Comparison of ENCODE assay signal across 20 mouse cellular contexts in the genomic region with DNA sequence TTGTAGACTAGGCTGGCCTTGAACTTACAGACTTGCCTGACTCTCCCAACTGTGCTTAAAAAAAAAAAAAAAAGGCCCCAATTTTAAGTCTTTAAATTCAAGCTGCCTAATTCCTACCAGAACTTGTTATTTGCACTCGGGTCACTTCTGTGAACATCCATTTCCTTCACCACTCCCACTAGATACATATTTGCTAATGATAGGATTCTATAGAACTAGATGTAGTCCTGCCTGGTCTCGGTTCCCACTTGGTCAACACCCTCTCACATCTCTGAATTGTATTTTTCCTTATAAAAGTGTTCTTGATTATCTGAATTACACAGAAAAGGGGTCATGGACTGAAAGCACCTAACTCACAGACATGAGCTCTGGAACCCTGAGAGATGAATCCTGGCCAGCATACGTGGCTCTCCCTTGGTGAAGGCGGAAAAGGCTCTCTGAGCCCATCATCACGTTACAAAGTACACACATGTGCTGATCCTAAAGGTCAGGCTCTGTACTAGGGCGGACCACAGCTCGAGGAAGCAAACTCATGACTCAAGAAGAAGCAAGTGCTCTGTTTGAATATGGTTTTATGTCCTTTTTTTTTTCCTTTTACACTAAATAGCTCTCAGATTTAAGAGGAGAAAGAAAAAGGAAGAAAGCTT. TPM values are rescaled to one million over a fixed set of nuclear protein-coding genes. Genes with fewer than 3 reads are reported as not detected.
DNase-seq lines count a peak whose midpoint lies in the region; ATAC-seq and TF ChIP-seq lines count a peak whose summit lies in the region.
"Had no signal": no experiment of that assay in that cellular context is flagged by ENCODE, and none has a peak within 500 bp of the region (broad histone marks: within the 10 kb centered on the region; RNA-seq: fewer than 3 reads in every experiment).

No protein-coding gene starts in this region.

- peak overlapping the region; percentile 67 for H3K27ac ChIP-seq in forebrain, embryonic 15.5 days (replicated peaks)
- H3K27ac ChIP-seq in forebrain, embryonic 12.5 days = no peak overlapping the region
- peak overlapping the region; percentile 46; the same call in 1 of the 2 replicates for H3K27ac ChIP-seq in intestine, embryonic 16.5 days (ENCODE audit: low read length)
- H3K27ac ChIP-seq in intestine, embryonic 15.5 days = no peak overlapping the region
- H3K27ac ChIP-seq in stomach, embryonic 16.5 days (ENCODE audit: low read length) = peak overlapping the region; percentile 84
- H3K27ac ChIP-seq: embryonic facial prominence, embryonic 15.5 days; heart, adult 2 months; heart, embryonic 15.5 days; hindbrain, embryonic 14.5 days had no signal

- H3K4me2 ChIP-seq in forebrain, embryonic 15.5 days (replicated peaks) = no peak overlapping the region
- no peak overlapping the region for H3K4me2 ChIP-seq in forebrain, embryonic 12.5 days
- no peak overlapping the region for H3K4me2 ChIP-seq in intestine, embryonic 16.5 days (ENCODE audit: low read depth, low read length)
- no peak overlapping the region for H3K4me2 ChIP-seq in intestine, embryonic 15.5 days (replicated peaks)
- H3K4me2 ChIP-seq in myocyte (ENCODE audit: low read depth) = peak overlapping the region; percentile 42
- H3K4me2 ChIP-seq in stomach, embryonic 16.5 days (ENCODE audit: low read depth, low read length) = no peak overlapping the region
- H3K4me2 ChIP-seq: embryonic facial prominence, embryonic 15.5 days; heart, embryonic 11.5 days; heart, embryonic 15.5 days; hindbrain, embryonic 14.5 days had no signal

- no peak overlapping the region for H3ac ChIP-seq in myocyte (ENCODE audit: control insufficient read depth, insufficient read length)

- H3K4me3 ChIP-seq in forebrain, embryonic 15.5 days = no peak overlapping the region
- H3K4me3 ChIP-seq in forebrain, embryonic 12.5 days (replicated peaks) = no peak overlapping the region
- H3K4me3 ChIP-seq in intestine, embryonic 16.5 days (ENCODE audit: low read length) = no peak overlapping the region
- no peak overlapping the region for H3K4me3 ChIP-seq in intestine, embryonic 15.5 days (replicated peaks)
- H3K4me3 ChIP-seq in myocyte = no peak overlapping the region
- H3K4me3 ChIP-seq in stomach, embryonic 16.5 days (replicated peaks; ENCODE audit: low read length) = no peak overlapping the region
- H3K4me3 ChIP-seq: embryonic facial prominence, embryonic 15.5 days; erythroblast, embryonic 14.5 days; heart, adult 2 months; heart, embryonic 15.5 days had no signal

- H3K79me2 ChIP-seq in myocyte (ENCODE audit: control insufficient read depth, insufficient read depth) = peaks cover 5% of the 10 kb centered on the region

- ATAC-seq in forebrain, embryonic 15.5 days (replicated peaks) = no peak
- ATAC-seq in forebrain, embryonic 12.5 days (ENCODE audit: low FRiP score) = no peak
- no peak for ATAC-seq in intestine, embryonic 16.5 days
- ATAC-seq in intestine, embryonic 15.5 days = no peak
- peak; percentile 79; the same call in 1 of the 2 replicates for ATAC-seq in stomach, embryonic 16.5 days (ENCODE audit: insufficient read depth, low FRiP score)

- H3K36me3 ChIP-seq in forebrain, embryonic 15.5 days = no peaks in the 10 kb centered on the region
- H3K36me3 ChIP-seq in forebrain, embryonic 12.5 days (replicated peaks) = no peaks in the 10 kb centered on the region
- no peaks in the 10 kb centered on the region for H3K36me3 ChIP-seq in intestine, embryonic 16.5 days (ENCODE audit: control insufficient read depth, insufficient read depth, low read length)
- H3K36me3 ChIP-seq in intestine, embryonic 15.5 days = no peaks in the 10 kb centered on the region
- no peaks in the 10 kb centered on the region for H3K36me3 ChIP-seq in myocyte (ENCODE audit: control insufficient read depth, insufficient read depth)
- no peaks in the 10 kb centered on the region for H3K36me3 ChIP-seq in stomach, embryonic 16.5 days (ENCODE audit: control insufficient read depth, insufficient read depth, low read length)
- H3K36me3 ChIP-seq: embryonic facial prominence, embryonic 15.5 days; heart, embryonic 15.5 days had no signal

- no peaks in the 10 kb centered on the region for H3K27me3 ChIP-seq in forebrain, embryonic 15.5 days
- H3K27me3 ChIP-seq in forebrain, embryonic 12.5 days = no peaks in the 10 kb centered on the region
- no peaks in the 10 kb centered on the region for H3K27me3 ChIP-seq in intestine, embryonic 16.5 days (replicated peaks; ENCODE audit: control insufficient read depth, insufficient read depth, low read length)
- no peaks in the 10 kb centered on the region for H3K27me3 ChIP-seq in intestine, embryonic 15.5 days (replicated peaks)
- no peaks in the 10 kb centered on the region for H3K27me3 ChIP-seq in myocyte (ENCODE audit: control insufficient read depth, insufficient read depth, insufficient read length)
- no peaks in the 10 kb centered on the region for H3K27me3 ChIP-seq in stomach, embryonic 16.5 days (ENCODE audit: control insufficient read depth, insufficient read depth, low read length)
- H3K27me3 ChIP-seq: embryonic facial prominence, embryonic 15.5 days; heart, embryonic 15.5 days had no signal

- no peaks in the 10 kb centered on the region for H3K9me3 ChIP-seq in forebrain, embryonic 15.5 days
- no peaks in the 10 kb centered on the region for H3K9me3 ChIP-seq in forebrain, embryonic 12.5 days
- no peaks in the 10 kb centered on the region for H3K9me3 ChIP-seq in intestine, embryonic 16.5 days (ENCODE audit: control insufficient read depth, low read length)
- H3K9me3 ChIP-seq in intestine, embryonic 15.5 days = no peaks in the 10 kb centered on the region
- H3K9me3 ChIP-seq in stomach, embryonic 16.5 days (replicated peaks; ENCODE audit: control insufficient read depth, low read length) = no peaks in the 10 kb centered on the region
- H3K9me3 ChIP-seq: embryonic facial prominence, embryonic 15.5 days; heart, embryonic 15.5 days had no signal

- H3K4me1 ChIP-seq in forebrain, embryonic 15.5 days = peaks cover 15% of the 10 kb centered on the region
- H3K4me1 ChIP-seq in forebrain, embryonic 12.5 days = no peaks in the 10 kb centered on the region
- 0 out of 2 replicates have a peak, but pooled peaks cover 9% of the 10 kb centered on the region for H3K4me1 ChIP-seq in intestine, embryonic 16.5 days (ENCODE audit: control insufficient read depth, insufficient read depth, low read length)
- H3K4me1 ChIP-seq in intestine, embryonic 15.5 days (replicated peaks) = peaks cover 6% of the 10 kb centered on the region; the same call in 1 of the 2 replicates
- H3K4me1 ChIP-seq in stomach, embryonic 16.5 days (ENCODE audit: control insufficient read depth, insufficient read depth, low read length) = peaks cover 18% of the 10 kb centered on the region

- WGBS in forebrain, embryonic 15.5 days = 85% methylated on average over 7 of the region's 7 CpGs
- WGBS in forebrain, embryonic 12.5 days = 89% methylated on average over 7 of the region's 7 CpGs
- 58% methylated on average over 7 of the region's 7 CpGs for WGBS in intestine, embryonic 16.5 days
- WGBS in intestine, embryonic 15.5 days = 62% methylated on average over 7 of the region's 7 CpGs
- 54% methylated on average over 7 of the region's 7 CpGs for WGBS in stomach, embryonic 16.5 days

- no peak overlapping the region for H3K9ac ChIP-seq in forebrain, embryonic 15.5 days (replicated peaks)
- H3K9ac ChIP-seq in forebrain, embryonic 12.5 days = no peak overlapping the region
- H3K9ac ChIP-seq in intestine, embryonic 16.5 days (ENCODE audit: low read depth, low read length) = no peak overlapping the region
- no peak overlapping the region for H3K9ac ChIP-seq in intestine, embryonic 15.5 days
- no peak overlapping the region for H3K9ac ChIP-seq in stomach, embryonic 16.5 days (ENCODE audit: low read length)
- H3K9ac ChIP-seq: embryonic facial prominence, embryonic 15.5 days; heart, embryonic 15.5 days; hindbrain, embryonic 14.5 days had no signal

- DNase-seq in lung, postnatal 14 days = no peak
- no peak for DNase-seq in left cerebral cortex, adult 11 months (ENCODE audit: low spot score)
- DNase-seq: adrenal gland, postnatal 25 days; cerebellum, postnatal 14 days; embryo, embryonic 11 days; gastrocnemius, postnatal 10 days; heart, adult 2 months; heart, postnatal 14 days; kidney, adult 11 months had no signal

- TF ChIP-seq POLR2A in myocyte (IDR thresholded peaks at IDR 0.05; ENCODE audit: insufficient read length, low read depth) = no peak

TF ChIP-seq in myocyte, 11 proteins besides CTCF, POLR2A, EP300 and RAD21:
- TF ChIP-seq CEBPB (IDR thresholded peaks at IDR 0.05; ENCODE audit: insufficient read depth, poor library complexity, severe bottlenecking) (no peak), POLR2AphosphoS2 (IDR thresholded peaks at IDR 0.05; ENCODE audit: insufficient read length, low read depth) (no peak), TCF12 (IDR thresholded peaks at IDR 0.05; ENCODE audit: insufficient read depth, poor library complexity, severe bottlenecking) (no peak), MAX (IDR thresholded peaks at IDR 0.05; ENCODE audit: low read depth) (no peak), MYOG (IDR thresholded peaks at IDR 0.05; ENCODE audit: control insufficient read depth in 1 of 3, insufficient read depth in 1 of 3, insufficient read length in 2 of 3, low read depth in 2 of 3) (no peak), E2F4 (IDR thresholded peaks at IDR 0.05; ENCODE audit: insufficient read depth) (no peak), USF1 (IDR thresholded peaks at IDR 0.05; ENCODE audit: low read depth) (no peak)

RNA-seq across cellular contexts. Expression of a gene that starts 22.5 kb away (rescaled TPM):
- polyA plus RNA-seq in forebrain, embryonic 15.5 days (2015; fragmentation: Nextera tagmentation; extraction: Ambion mirVana) = 5.4 and 7.0 TPM in 2 replicates
- polyA plus RNA-seq in forebrain, embryonic 12.5 days (2016; fragmentation: Nextera tagmentation; extraction: Ambion mirVana) = 11.7 and 13.2 TPM in 2 replicates
- polyA plus RNA-seq in intestine, embryonic 16.5 days (2015; fragmentation: Nextera tagmentation; extraction: Ambion mirVana) = 4.7 and 5.4 TPM in 2 replicates
- 10.1 and 11.3 TPM in 2 replicates for polyA plus RNA-seq in intestine, embryonic 15.5 days (2015; fragmentation: Nextera tagmentation; extraction: Ambion mirVana)
- 17.6 TPM for polyA plus RNA-seq in myocyte (2012; fragmentation: generic; extraction: Trizol)
- polyA plus RNA-seq in stomach, embryonic 16.5 days (2015; fragmentation: Nextera tagmentation; extraction: Ambion mirVana) = 10.2 and 10.5 TPM in 2 replicates

Comparison
In these comparisons a context has a peak if more than half of its experiments do, and no peak if none do; other contexts are left out.
1. H3K27ac ChIP-seq: peak in forebrain, embryonic 15.5 days (single experiment), intestine, embryonic 16.5 days (single experiment) and stomach, embryonic 16.5 days (single experiment); none in forebrain, embryonic 12.5 days (single experiment) and intestine, embryonic 15.5 days (single experiment).